Mouse (Mus musculus): ENCODE measurements around the gene Htatsf1.

Htatsf1 gene

DNA sequence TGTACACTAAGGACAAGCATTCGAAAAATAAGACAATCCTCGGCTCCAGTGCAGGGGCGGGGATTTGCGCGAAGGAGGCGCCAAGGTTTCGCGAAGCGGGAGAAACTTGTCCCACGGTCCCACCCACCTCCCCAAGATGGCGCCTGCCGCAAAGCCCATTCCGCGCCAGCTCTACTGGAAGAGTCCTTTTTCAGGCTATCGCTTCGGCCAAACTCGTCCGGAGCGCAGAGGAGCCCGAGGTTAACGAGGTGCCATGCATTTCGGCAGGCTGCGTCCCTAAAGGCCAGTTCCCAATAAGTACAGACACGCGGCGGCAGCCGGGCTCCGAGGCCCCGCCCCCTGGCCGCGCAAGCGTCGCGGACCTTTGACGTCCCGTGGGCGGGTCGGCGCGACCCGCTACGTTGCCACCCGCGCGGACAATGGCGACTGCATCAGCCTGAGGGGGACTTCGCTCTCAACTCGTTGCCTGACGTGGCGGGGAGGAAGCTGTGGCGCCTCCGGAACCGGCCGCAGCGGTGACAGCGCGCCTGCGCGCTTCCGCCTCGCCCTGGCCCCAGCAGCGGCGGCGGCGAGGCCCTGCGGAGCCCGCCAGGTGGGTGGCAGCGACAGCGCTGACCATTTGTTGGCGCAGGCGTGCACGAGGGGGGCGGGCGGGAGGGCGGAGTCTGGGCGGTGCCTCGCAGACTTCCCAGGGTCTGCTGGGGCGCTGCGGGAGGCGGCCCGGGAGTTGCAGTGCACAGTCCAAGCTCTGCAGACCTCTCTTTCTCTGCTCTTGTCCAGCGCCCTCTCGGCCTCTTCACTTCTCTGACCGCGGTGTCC lies at the start of gene Htatsf1:
Htatsf1 (plus strand) TSS at position 410 of the 819 bp plus-strand sequence.
- DNase-seq, result peak; percentile 82

DNA sequence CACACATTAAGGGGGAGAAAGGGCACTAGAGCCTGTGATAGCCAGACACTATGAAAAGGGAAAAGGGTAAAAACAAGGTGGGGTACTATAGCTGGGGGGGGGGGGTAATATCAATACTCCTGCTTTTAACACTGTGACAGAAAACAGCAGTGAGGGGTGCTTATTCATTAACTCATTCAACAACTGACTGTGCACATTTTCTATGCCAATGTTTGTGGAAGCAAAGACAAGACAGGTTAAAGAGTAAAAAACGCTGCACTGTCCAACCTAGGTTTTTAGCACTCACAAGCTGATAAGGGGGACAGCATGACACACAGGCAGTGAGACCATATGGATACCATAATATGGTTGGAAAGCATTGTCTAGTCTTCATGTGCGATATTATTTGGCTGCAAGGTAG lies 40.5 kb upstream of the Htatsf1 start:
- DNase-seq, result no peak

- no peak for DNase-seq
These were observed 10.6 kb upstream of the Htatsf1 start, which contains the start of gene Brs3 for GRCm38 (mm10) chrX:57042774-57043173. Brs3 (plus strand) TSS chrX:57043074.

GRCm38 (mm10) chrX:57043869-57044268 lies 9.5 kb upstream of the Htatsf1 start:
- no peak for DNase-seq

DNA sequence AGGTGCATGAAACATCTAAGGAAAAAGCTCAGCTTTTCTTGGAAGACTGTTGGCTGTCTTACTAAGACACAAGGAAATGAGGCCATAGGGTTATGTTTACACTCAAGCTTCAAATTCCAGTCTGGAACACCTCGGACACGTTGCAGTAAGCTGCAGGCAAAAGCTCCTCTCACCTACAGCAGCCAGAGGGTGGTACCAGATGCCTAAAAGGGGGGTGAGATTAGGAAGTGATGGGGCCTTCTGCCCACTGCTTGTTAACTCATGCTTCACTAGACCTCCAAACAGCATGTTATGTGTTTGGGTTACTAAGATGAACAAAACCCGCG lies 572 bp upstream of the Htatsf1 start:
- DNase-seq, result no peak

DNA sequence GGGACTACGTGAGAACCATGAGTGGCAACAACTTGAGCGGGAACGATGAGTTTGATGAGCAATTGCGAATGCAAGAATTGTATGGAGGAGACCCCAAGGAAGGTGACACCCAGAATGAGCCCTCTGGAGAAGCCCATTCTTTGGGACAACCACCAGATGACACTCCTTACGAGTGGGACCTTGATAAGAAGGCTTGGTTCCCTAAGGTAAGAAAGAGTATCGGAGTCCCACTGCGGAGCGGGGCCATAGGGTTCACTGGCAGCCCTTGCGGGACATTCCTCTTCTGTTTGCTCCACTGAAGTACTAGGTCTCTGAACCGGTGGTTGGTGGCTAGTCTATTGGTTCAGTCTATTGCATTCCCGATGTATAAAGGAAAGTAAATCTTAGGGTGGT lies 606 bp downstream of the Htatsf1 start:
- DNase-seq, result no peak

GRCm38 (mm10) chrX:57081496-57081895 lies 28.1 kb downstream of the Htatsf1 start:
- DNase-seq, result no peak

DNA sequence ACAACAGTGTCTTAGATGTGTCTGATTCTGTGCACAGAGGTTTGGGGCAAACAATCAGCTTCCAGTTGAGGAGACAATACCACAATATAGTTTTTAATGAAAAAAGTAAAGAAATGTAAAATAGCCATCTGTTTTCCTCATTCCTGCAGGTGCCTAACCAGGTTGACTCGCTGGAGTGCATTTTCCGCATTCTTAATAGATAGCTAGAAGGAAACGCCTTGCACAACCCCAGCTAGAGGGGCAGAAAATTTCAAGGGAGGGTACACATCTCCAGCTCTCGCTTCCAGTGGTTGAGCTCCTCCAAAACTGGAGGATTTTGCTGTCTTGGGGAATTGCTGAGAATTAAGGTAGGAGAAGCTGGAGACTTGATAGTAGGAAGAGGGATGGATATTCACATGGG lies 34.4 kb downstream of the Htatsf1 start, which contains the start of gene Vgll1:
Vgll1 (plus strand) TSS at position 301 of the 400 bp plus-strand sequence.
- DNase-seq, result no peak

DNA sequence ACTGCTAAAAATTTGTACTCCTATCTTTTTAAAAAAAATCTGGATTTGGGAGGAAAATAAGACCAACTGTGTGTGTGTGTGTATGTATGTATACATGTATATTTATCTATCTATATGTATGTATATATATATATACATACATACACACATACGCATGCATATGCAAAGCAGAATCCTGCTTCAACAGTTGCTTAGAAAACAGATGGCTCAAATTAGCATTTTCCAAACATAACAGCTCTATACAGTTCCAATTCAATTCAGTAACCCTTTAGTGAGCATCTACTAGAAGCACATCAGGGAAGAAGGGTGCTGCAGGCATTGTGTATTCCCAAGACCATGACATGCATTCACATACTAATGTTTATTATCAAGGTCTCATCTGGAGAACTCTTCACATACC lies 50.0 kb downstream of the Htatsf1 start:
- DNase-seq, result no peak

GRCm38 (mm10) chrX:57106956-57107355 lies 53.6 kb downstream of the Htatsf1 start:
- no peak for DNase-seq
